Mouse (Mus musculus): ENCODE results near the gene Auh.

The Auh gene

DNA sequence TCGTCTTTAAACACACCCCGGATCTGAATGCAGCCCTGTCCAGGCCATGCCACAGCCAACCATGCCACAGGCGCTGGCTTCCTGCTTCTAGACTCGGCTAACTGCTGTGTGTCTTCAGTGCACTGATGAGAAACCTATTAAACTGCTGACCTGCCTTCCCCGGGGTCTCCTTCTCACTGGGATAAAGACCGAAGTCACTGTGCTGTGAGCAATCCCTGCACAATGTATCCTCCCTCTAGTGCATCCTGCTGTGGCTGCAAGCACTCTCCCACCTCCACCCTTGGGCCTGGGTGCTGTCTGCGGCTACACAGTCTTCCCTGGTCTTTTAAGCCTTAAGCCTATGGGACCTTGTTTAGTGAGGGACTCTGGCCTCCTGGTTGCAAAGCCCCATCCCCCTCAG is 50.7 kb downstream of the Auh start:
- DNase-seq (ENCODE audit: low spot score), result no peak

DNA sequence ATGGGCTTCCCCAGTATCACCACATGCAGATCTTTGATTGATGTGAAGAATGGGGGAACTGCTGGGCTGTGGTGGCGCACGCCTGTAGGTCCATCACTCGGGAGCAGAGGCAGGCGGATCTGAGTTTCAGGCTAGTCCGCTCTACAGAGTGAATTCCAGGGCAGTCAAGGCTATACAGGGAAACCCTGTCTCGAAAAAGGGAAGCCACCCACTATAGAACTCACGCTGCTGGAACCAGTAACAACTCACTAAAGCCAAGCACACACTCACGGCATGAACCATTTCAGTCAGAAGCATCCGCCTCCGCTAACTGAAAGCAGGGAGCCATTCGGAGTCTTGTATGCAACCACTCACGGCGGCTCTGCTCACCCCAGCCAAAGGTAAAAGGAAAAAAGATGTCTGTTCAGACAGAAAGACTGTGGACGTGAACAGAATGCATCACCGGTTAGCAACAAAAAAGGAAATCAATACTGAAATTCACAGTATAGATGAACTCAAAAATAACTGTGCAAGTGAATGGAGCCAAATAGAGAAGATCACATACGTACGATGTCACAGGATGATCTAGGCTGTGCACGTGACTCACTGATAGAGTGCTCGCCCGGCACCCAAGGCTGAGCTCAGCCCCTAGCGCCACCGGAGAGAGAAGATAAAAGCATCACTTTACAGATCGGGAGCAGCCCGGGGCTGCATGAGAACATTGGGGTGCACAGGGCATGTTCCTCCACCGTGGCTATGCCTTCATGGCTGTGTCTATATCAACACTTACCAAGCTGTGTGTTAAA is 53.7 kb downstream of the Auh start:
- no peak for DNase-seq (ENCODE audit: low spot score)

GRCm38 (mm10) chr13:52875089-52875488 is 54.4 kb downstream of the Auh start:
- no peak for DNase-seq (ENCODE audit: low spot score)

- no peak for DNase-seq (ENCODE audit: low spot score)
These were observed 55.1 kb downstream of the Auh start for GRCm38 (mm10) chr13:52874338-52874737.

DNA sequence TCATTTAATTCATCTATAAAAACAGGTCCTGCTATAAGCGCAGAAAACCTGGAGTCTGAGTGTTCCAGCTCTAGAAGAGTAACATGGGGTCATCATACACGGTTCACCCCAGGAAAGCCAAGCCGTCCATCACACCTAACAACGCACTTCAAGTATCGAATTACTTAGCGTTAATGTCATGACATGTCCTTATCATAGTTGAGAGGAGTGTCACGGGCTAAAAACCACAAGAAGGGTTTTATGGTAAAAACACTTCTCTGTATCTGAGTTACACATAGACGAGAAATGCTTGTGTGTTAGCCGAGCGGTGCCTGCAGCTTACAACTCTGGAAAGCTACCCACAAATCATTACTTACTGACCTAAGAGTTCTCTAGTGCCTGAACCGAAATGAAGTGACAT is 55.6 kb downstream of the Auh start:
- no peak for DNase-seq (ENCODE audit: low spot score)

GRCm38 (mm10) chr13:52866005-52866792 is 63.3 kb downstream of the Auh start:
- DNase-seq (ENCODE audit: low spot score), result no peak

DNA sequence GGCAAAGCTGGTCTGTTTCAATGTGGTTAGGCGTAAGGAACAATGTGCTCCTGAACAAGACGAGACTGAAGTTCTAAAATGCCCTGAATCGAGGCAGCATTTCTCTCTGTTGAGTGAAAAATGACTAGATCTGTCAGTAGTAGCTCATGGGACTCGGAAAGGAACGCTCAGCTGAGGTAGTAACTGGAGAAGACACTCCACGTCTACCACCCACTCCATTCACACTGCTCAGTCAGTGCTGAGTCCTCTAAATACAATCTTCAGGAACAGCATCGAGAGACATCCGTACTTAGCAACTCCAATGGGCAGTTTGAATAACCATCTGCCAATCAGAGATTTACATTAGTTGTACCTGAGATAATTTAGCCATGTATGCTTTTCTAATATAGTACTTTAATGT is 66.0 kb downstream of the Auh start:
- no peak for DNase-seq (ENCODE audit: low spot score)

DNA sequence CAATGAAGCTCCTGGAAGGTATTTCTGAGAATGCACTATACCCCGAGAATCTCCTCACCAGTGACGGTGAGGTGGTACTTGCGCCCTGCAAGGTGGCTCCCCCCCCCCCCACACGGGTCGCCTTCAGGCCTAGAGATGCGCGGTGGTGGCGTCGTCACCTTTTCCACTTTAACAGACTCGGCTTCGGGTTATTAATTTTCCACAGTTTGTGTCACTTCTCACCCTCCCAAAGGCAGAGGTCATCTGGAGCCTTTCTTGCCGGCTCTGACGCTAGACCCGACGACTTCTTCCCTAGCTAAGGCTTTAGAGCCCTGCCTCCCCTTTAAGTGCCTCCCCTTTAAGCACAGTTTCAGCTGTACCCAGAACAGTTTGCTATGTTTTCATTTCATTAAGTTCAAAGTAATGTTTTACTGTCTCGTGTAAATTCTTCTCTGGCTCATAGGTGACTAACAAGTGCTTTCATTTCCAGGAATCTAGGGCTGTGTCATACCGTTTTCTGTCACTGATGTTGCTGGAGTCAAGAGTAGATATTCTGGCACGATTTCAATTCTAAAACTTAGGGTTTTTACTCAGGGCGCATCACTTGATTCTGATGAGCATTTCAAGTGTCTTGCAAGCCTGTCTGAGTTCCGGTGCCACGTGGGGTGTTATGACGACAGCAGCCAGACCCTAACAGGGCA is 69.3 kb downstream of the Auh start:
- DNase-seq (ENCODE audit: low spot score), result no peak

DNA sequence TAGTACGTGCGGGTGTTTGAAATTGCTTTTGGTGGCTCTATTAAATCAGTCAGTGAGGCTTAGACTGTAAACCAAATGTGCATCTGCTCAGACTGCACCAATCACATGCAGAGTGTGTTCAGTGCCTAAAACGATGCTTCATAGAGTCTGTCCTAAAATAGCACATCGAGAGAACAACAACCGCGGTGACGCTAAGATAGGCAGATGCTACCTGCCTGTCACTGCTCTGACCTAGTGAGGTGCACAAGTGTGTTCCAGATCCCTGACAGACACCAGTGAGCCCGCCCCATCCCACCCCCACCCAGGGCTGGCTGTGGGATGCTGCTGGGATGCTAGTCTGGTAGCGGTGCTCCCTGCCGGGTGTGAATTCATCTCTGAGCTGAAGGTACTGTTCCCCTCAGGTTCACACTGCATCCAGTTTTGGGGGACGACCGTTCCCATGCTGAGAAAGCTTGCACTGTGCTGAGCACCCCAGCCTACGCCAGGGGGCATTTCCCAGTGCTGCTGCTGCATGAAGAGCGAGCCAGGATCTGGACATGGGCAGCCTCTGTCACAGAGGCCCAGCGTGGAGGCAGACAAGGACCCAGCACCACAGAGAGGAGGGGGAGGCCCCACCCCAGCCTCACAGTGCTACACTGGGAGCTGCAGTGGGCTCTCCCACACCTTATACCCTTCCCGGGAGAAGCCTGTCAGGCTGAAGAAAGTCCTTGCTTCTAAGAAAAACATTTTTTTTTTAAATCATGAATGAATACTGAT is 70.2 kb downstream of the Auh start:
- DNase-seq (ENCODE audit: low spot score), result no peak

- no peak for DNase-seq (ENCODE audit: low spot score)
These were observed 71.1 kb downstream of the Auh start for GRCm38 (mm10) chr13:52858373-52858772.

DNA sequence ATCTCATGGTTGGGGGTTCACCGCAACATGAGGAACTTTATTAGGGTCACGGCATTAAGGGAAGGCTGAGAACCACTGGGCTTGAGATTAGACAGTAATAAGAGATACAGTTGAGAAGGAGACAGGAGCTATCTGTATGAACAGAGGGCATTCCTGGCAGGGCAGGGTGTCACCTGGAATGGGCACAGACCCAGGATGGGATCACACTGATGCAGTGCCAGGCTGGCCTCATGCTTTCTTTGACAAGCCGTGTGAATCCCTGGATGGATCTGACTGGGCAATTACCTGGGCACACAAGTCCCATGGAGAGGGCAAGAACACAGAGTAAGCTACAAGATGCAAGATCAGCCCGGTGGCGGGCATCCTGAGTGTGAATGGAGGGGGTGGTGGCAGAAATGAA is 71.7 kb downstream of the Auh start:
- DNase-seq (ENCODE audit: low spot score), result no peak

GRCm38 (mm10) chr13:52853536-52853935 is 75.9 kb downstream of the Auh start:
- DNase-seq (ENCODE audit: low spot score), result peak; percentile 72

DNA sequence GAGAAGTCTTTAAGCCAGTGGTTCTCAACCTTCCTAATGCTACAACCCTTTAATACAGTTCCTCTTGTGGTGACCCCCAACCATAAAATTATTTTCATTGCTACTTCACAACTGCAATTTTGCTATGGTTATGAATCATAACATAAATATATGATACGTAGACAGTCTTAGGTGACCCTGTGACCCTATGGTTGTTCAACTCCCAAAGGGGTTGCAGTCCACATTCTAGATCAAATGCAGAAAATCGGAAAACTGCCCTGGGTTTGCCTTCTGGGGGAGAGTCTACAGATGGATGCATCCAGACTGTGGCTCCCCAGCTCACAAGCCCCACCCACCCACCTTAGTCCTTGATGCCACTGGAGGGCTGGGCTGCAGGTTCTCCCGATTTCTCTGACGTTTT is 77.6 kb downstream of the Auh start:
- DNase-seq (ENCODE audit: low spot score), result no peak

DNA sequence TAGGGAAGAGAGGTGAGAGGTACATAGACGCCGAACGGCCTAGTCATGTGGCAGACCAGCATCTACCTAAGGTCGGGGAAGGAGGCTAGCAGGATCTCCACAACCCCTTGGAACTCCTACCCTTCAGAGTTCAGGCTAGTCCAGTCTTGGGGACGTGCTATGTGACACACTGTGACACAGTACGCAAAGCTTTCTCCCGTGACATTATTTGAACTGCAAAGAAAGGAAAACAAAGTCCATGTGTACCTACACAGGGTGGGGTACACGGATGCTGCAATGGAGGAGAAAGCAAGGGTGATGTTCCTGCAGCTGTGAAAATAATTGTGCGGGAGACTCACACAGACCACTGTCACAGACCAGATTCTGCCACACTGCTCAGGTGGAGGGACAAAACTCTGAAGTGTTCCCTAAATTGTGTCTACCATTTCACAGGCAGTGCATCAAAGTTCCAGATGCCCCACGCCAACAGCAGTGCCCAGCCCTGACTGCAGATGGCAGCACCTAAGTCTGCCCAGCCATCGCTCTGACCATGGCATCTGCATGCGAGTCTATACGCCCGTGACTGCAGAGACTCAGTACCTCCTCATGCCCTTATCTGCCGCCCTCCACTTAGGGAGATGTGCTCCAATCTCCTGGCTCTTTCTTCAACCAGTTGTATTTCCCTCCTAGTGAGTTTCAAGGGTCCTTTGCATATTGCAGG is 79.3 kb downstream of the Auh start:
- DNase-seq (ENCODE audit: low spot score), result no peak

GRCm38 (mm10) chr13:52849394-52849801 is 80.1 kb downstream of the Auh start:
- DNase-seq (ENCODE audit: low spot score), result no peak

- no peak for DNase-seq (ENCODE audit: low spot score)
These were observed 82.0 kb downstream of the Auh start for GRCm38 (mm10) chr13:52847481-52847880.

DNA sequence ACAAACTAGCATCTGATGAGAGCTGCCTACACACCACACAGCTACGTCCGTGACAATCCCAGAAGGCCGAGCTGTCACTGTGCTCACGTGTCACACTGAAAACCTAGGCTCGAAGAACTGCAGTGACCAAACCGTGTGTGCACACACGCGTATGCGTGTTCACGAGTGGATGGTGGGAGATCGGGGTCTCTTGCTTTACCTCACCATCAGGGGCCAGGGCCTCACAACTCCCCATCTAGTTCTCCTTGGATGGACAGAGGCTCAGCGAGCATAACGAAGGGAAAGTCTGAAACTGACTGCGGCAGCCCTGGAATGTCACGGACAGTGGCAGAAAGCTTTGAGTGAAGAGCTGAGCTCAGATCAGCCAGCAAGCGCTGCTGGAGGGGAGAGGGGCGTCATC is 82.4 kb downstream of the Auh start:
- DNase-seq (ENCODE audit: low spot score), result no peak

GRCm38 (mm10) chr13:52845618-52846017 is 83.9 kb downstream of the Auh start:
- DNase-seq (ENCODE audit: low spot score), result no peak

- DNase-seq (ENCODE audit: low spot score), result no peak
These were observed 85.8 kb downstream of the Auh start for GRCm38 (mm10) chr13:52843536-52844178.

DNA sequence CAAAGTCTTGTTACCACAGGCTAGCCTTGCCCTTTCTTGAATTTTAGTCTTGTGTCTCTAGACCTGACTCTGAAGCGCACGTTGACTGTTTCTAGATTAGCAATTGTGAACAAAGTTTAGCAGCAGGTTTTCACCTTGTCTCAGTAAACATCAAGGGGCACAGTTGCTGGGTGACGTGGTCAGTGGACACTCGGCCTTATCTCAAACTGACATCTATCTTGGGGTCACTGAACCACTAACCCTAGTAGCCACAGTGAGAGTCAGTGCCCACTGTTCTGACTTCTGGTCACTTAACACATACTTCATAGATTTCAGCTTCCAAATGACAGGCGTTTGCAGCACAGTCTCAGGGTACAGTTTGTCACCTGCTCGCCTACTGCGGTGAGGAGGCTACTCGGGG is 93.2 kb downstream of the Auh start:
- no peak for DNase-seq (ENCODE audit: low spot score)

GRCm38 (mm10) chr13:52834591-52834990 is 94.9 kb downstream of the Auh start:
- DNase-seq (ENCODE audit: low spot score), result no peak

Data from embryo, embryonic 10 days (tissue).